Mouse (Mus musculus): ENCODE data around the gene Vpreb1. TPM values are rescaled to one million over a fixed set of nuclear protein-coding genes. Genes with fewer than 3 reads are reported as not detected.

Gene Vpreb1
- total and polyA plus RNA-seq, 2 experiments from 2014 or later = 0.52 TPM; not detected in 1

- no peak for TF ChIP-seq CTCF (IDR thresholded peaks at IDR 0.05)
- no peaks in the 10 kb centered on the region for H3K27me3 ChIP-seq (ENCODE audit: insufficient read depth, low read length)
- no peak overlapping the region for H3K4me3 ChIP-seq (ENCODE audit: low read depth, low read length)
- H3K4me2 ChIP-seq (ENCODE audit: low read depth, low read length, poor library complexity, severe bottlenecking) = no peak overlapping the region
- H3K9ac ChIP-seq (replicated peaks; ENCODE audit: low read length, poor library complexity, severe bottlenecking) = no peak overlapping the region
- H3K27ac ChIP-seq (ENCODE audit: low read depth, low read length) = no peak overlapping the region
- DNase-seq (ENCODE audit: low spot score) (no peak), ATAC-seq (ENCODE audit: low FRiP score) (no peak)
- H3K9me3 ChIP-seq (ENCODE audit: low read length) = no peaks in the 10 kb centered on the region
- H3K4me1 ChIP-seq (ENCODE audit: insufficient read depth, low read length) = no peaks in the 10 kb centered on the region
- 100% methylated on average over 1 of the region's 1 CpGs for WGBS
- H3K36me3 ChIP-seq (ENCODE audit: insufficient read depth, low read length) = peaks cover 94% of the 10 kb centered on the region
These were observed 17.7 kb upstream of the Vpreb1 start for GRCm38 (mm10) chr16:16888341-16888740.

- H3K4me3 ChIP-seq (ENCODE audit: low read depth, low read length) = no peak overlapping the region
- H3K9ac ChIP-seq (replicated peaks; ENCODE audit: low read length, poor library complexity, severe bottlenecking) = no peak overlapping the region
- DNase-seq (ENCODE audit: low spot score) (no peak), ATAC-seq (ENCODE audit: low FRiP score) (no peak)
- H3K36me3 ChIP-seq (ENCODE audit: insufficient read depth, low read length) = peaks cover 53% of the 10 kb centered on the region
- TF ChIP-seq CTCF (IDR thresholded peaks at IDR 0.05) = no peak
- no peak overlapping the region for H3K27ac ChIP-seq (ENCODE audit: low read depth, low read length)
- 95% methylated on average over 5 of the region's 5 CpGs for whole genome bisulfite sequencing
- H3K4me2 ChIP-seq (ENCODE audit: low read depth, low read length, poor library complexity, severe bottlenecking) = no peak overlapping the region
- no peaks in the 10 kb centered on the region for H3K9me3 ChIP-seq (ENCODE audit: low read length)
- H3K4me1 ChIP-seq (ENCODE audit: insufficient read depth, low read length) = no peaks in the 10 kb centered on the region
- H3K27me3 ChIP-seq (ENCODE audit: insufficient read depth, low read length) = no peaks in the 10 kb centered on the region
These were observed 8.4 kb upstream of the Vpreb1 start for GRCm38 (mm10) chr16:16879025-16879424.

DNA sequence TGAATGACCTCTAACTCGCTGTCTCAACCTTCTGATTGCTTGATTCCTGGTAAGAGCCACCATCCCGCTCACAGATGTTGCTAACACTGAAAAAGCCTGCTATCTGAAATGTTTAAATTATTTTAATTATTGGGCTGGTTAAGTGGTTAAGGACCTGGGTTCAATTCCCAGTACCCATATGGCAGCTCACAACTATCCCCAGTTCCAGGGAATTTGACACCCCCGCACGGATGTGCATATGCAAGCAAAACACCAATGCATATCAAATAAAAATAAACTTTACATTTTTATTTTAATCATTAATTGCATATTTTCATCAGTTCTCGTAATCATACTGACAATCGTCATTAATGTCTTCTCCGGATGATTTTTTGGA, 414 bp downstream of the Vpreb1 start:
- ATAC-seq (ENCODE audit: low FRiP score) = peak; percentile 52
- Histone ChIP-seq H3K4me2 (ENCODE audit: low read depth, low read length, poor library complexity, severe bottlenecking) (peak overlapping the region; percentile 37), H3K9ac (replicated peaks; ENCODE audit: low read length, poor library complexity, severe bottlenecking) (no peak overlapping the region)

DNA sequence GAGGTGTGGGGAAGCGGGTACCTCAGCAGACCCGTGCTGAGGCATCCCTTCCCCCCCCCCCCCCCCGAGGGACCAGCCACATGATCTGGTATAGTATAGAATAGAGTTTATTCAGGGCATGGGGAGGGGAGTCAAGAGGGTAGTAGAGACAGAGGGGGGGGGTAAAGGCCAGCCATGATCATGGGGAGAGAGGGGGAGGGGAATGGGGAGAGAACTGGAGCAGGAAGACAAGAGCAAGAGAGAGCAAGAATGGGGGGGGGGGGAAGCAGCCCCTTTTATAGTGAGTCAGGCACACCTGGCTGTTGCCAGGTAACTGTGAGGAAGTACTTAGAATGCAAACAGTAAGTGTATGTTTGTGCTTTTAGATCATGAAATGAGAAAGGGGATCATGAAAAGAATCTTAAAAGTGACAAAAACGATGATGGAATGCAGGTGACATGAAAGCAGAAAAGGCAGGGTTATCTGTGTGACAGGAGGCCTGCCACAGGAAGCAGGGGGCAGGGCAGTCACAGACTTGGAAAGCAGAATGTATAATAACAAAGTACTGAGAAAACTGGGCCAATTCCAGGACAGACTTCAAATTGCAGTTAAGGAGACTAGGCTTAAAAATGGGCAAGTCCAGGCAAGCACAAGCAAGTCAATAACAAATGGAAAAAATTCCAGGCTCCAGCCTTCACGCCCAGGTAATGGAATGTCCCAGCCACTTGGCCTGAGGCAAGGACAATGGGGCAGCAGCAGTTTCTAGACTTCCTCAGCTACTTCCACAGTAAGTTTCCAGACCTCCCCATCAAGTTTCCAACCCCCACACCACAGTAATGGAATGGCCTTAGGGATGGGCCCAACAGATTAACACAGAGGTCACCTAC, 4.7 kb downstream of the Vpreb1 start:
- Histone ChIP-seq H3K27me3 (ENCODE audit: insufficient read depth, low read length) (no peaks in the 10 kb centered on the region), H3K4me1 (ENCODE audit: insufficient read depth, low read length) (no peaks in the 10 kb centered on the region), H3K9me3 (ENCODE audit: low read length) (no peaks in the 10 kb centered on the region), H3K4me3 (ENCODE audit: low read depth, low read length) (no peak overlapping the region), H3K27ac (ENCODE audit: low read depth, low read length) (no peak overlapping the region), H3K36me3 (ENCODE audit: insufficient read depth, low read length) (no peaks in the 10 kb centered on the region), H3K9ac (replicated peaks; ENCODE audit: low read length, poor library complexity, severe bottlenecking) (no peak overlapping the region), H3K4me2 (ENCODE audit: low read depth, low read length, poor library complexity, severe bottlenecking) (no peak overlapping the region)
- no peak for DNase-seq (ENCODE audit: low spot score)
- 48% methylated on average over 4 of the region's 5 CpGs for WGBS
- no peak for ATAC-seq (ENCODE audit: low FRiP score)
- TF ChIP-seq CTCF (IDR thresholded peaks at IDR 0.05) = no peak

More for the DNA sequence above, 414 bp downstream of the Vpreb1 start:
- peak overlapping the region; percentile 77 for H3K4me3 ChIP-seq (ENCODE audit: low read depth, low read length)
- DNase-seq (ENCODE audit: low spot score) = no peak
- TF ChIP-seq CTCF (IDR thresholded peaks at IDR 0.05) = no peak
- no peaks in the 10 kb centered on the region for H3K36me3 ChIP-seq (ENCODE audit: insufficient read depth, low read length)
- H3K27ac ChIP-seq (ENCODE audit: low read depth, low read length) = peak overlapping the region; percentile 91
- peaks cover 2% of the 10 kb centered on the region; the same call in 1 of the 2 replicates for H3K4me1 ChIP-seq (ENCODE audit: insufficient read depth, low read length)
- no peaks in the 10 kb centered on the region for H3K27me3 ChIP-seq (ENCODE audit: insufficient read depth, low read length)
- no peaks in the 10 kb centered on the region for H3K9me3 ChIP-seq (ENCODE audit: low read length)
- 35% methylated on average over 7 of the region's 7 CpGs for WGBS

DNA sequence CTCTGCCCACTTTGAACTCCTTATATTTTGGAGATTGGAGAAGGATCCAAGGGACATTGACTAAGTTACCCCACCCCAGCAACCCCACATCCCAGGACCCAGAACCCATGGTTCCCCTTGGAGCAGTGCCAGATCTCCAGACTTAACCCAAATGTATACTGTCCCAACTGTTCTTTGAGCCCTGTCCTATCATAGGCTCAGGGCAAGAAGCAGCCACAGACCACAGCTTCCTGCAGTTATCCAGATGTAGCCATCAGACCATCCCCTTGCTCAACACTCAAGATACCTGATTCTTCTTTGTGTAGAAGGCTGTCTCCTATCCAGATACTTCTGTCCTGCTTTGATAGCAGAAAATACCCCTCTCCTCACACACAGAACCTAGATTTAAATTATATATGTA, 5.4 kb downstream of the Vpreb1 start:
- TF ChIP-seq CTCF (IDR thresholded peaks at IDR 0.05) = no peak
- no peaks in the 10 kb centered on the region for H3K27me3 ChIP-seq (ENCODE audit: insufficient read depth, low read length)
- H3K36me3 ChIP-seq (ENCODE audit: insufficient read depth, low read length) = no peaks in the 10 kb centered on the region
- no peak overlapping the region for H3K4me2 ChIP-seq (ENCODE audit: low read depth, low read length, poor library complexity, severe bottlenecking)
- no peak overlapping the region for H3K27ac ChIP-seq (ENCODE audit: low read depth, low read length)
- no peaks in the 10 kb centered on the region for H3K4me1 ChIP-seq (ENCODE audit: insufficient read depth, low read length)
- no peaks in the 10 kb centered on the region for H3K9me3 ChIP-seq (ENCODE audit: low read length)
- no peak overlapping the region for H3K9ac ChIP-seq (replicated peaks; ENCODE audit: low read length, poor library complexity, severe bottlenecking)
- no peak overlapping the region for H3K4me3 ChIP-seq (ENCODE audit: low read depth, low read length)
- ATAC-seq (ENCODE audit: low FRiP score) = no peak
- DNase-seq (ENCODE audit: low spot score) = no peak

DNA sequence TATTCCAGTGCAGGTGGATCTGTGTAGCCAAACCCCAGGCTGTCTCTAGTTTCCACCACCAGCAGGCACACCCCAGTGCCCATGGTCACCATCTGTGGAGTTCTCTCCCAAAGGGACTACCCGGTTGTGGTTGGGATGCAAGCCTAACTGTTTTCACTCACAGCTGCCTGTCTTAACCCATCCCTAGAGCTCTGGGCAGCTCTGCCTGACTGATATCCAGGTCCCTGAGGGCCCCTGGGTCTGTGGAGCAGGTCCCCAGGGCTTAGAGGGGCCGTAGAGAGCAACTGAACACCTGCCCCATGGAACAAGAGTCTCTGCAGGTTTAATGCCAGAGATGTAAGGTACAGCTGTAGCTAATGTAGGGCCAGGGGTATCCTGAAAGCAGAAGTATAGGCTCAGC, 6.7 kb downstream of the Vpreb1 start, which contains the start of gene Igll1:
Gene Igll1 (minus strand): TSS at position 8 of the 400 bp plus-strand sequence.
- ATAC-seq (ENCODE audit: low FRiP score) (no peak), DNase-seq (ENCODE audit: low spot score) (no peak)
- Histone ChIP-seq H3K4me2 (ENCODE audit: low read depth, low read length, poor library complexity, severe bottlenecking) (no peak within 1 kb of the TSS), H3K9me3 (ENCODE audit: low read length) (no peaks in the 10 kb centered on the region), H3K36me3 (ENCODE audit: insufficient read depth, low read length) (no peaks in the 10 kb centered on the region), H3K27me3 (ENCODE audit: insufficient read depth, low read length) (no peaks in the 10 kb centered on the region), H3K9ac (replicated peaks; ENCODE audit: low read length, poor library complexity, severe bottlenecking) (no peak within 1 kb of the TSS), H3K4me3 (ENCODE audit: low read depth, low read length) (no peak within 1 kb of the TSS), H3K4me1 (ENCODE audit: insufficient read depth, low read length) (no peaks in the 10 kb centered on the region), H3K27ac (ENCODE audit: low read depth, low read length) (no peak within 1 kb of the TSS)
- no peak for TF ChIP-seq CTCF (IDR thresholded peaks at IDR 0.05)
- 65% methylated on average over 2 of the region's 2 CpGs for WGBS
